Mouse (Mus musculus) megakaryocyte, adult 5-6 weeks (primary cell): Measurements from ENCODE around the gene Dcpp1. TPM values are rescaled to one million over a fixed set of nuclear protein-coding genes. Genes with fewer than 3 reads are reported as not detected.
A peak's percentile ranks its signal among the peaks of the same experiment; 100 is the strongest.
"Not testable (repeated sequence)": the region's sequence is repeated elsewhere in the genome, so short reads cannot be mapped to it uniquely, and the experiment has no call there.

ENCODE experiments used
- ATAC-seq: 2 replicates; pipeline ENCODE4 v1.8.0; 2016; ENCODE audit warnings: mild to moderate bottlenecking, inconsistent platforms; ENCODE audit not compliant: poor library complexity, severe bottlenecking
- total RNA-seq, 2 experiments: library from RNA; stranded (forward) in 1 of 2; stranded (reverse) in 1 of 2; fragments of 153-499, 151-499 nt in 1 of 2; fragments of 221-1000, 200-1000 nt in 1 of 2; gene quantifications; 2 replicates each; pipeline versions ENCODE4 v1.2.3 to v1.2.4; 2015 to 2017

The Dcpp1 gene
- total RNA-seq (2015) (not detected in 2 replicates), total RNA-seq (2017) (not detected in 2 replicates)

DNA sequence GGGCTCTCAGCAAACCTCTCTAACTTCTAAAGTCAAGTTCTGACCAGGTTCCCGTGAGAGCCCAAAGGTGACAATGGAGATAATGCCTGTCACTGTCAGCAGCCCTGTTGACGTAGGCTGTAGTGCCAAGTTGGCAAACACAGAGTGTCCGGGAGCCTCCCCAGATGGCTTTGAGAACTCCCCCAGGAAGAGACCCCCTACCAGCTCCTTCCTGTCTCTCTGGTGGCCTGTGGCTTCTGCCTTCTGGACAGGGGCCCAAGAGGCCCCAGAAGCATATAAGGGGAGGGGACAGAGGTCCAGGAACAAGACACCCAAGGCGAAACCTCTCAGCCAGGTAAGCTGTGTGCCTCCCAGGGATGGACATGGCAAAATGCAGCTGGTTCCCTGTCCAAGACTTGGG, at the start of gene Dcpp1, which contains the start of gene Dcpp2:
Gene Dcpp1 (plus strand): TSS at position 301 of the 400 bp plus-strand sequence.
Gene Dcpp2 (plus strand): TSS at position 305 of the 400 bp plus-strand sequence.
- ATAC-seq = not testable (repeated sequence)

- ATAC-seq = no peak
Observed at GRCm38 (mm10) chr17:23831201-23831600, 49.5 kb upstream of the Dcpp1 start.

- no peak for ATAC-seq
Observed at GRCm38 (mm10) chr17:23836006-23836575, 44.6 kb upstream of the Dcpp1 start, which contains the start of gene Prss33. Gene Prss33, minus strand, starts transcription at chr17:23836056.

GRCm38 (mm10) chr17:23841145-23841544, 39.5 kb upstream of the Dcpp1 start:
- peak; percentile 80 for ATAC-seq

- no peak for ATAC-seq
Observed at GRCm38 (mm10) chr17:23843141-23843811, 37.4 kb upstream of the Dcpp1 start.

DNA sequence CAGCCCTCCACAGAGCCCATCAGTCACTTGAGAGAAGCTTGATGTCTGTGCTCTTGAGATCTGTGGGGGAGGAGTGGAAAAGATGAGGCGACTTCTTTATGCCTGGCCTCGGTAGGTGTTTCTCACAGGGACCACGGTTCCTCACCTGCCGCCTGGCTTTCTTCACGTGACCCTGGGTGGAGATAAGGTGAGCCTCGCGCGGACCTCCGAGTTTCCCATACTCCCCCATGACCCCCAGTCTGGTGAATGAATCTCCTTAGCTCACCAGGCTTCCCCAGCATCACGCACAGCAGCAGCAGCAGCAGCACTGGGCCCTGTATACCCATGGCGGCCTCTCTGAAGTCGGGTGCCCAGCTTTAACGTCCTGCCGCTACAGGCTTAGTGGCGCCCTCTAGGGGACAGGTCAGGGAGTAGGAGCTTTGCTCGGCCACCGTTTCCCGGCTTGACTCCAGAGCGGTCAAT, 36.8 kb upstream of the Dcpp1 start, which contains the start of the genes Prss32 and Prss41:
Gene Prss32 (plus strand): TSS at position 44 of the 462 bp plus-strand sequence.
Gene Prss41 (minus strand): TSS at position 361 of the 462 bp plus-strand sequence.
- ATAC-seq = peak; percentile 83

DNA sequence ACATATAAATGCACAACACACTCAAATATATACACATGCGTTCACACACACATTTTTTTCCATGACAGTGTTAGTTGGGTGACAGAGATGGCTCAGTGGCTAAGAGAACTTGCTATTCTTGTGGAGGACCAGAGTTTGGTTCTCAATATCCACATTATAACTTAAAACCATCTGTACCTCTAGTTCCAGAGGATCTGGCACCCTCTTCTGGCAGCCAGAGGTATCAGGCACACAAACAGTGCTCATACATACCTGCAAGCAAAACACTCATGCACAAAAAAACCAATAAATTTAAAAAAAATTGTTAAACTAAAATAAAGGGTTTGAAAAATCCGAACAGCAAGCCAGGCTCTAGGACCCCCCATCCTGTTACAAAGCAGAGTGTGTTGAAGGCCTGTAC, 30.6 kb upstream of the Dcpp1 start:
- ATAC-seq = no peak

GRCm38 (mm10) chr17:23850853-23851749, 29.6 kb upstream of the Dcpp1 start:
- ATAC-seq = peak; percentile 57

DNA sequence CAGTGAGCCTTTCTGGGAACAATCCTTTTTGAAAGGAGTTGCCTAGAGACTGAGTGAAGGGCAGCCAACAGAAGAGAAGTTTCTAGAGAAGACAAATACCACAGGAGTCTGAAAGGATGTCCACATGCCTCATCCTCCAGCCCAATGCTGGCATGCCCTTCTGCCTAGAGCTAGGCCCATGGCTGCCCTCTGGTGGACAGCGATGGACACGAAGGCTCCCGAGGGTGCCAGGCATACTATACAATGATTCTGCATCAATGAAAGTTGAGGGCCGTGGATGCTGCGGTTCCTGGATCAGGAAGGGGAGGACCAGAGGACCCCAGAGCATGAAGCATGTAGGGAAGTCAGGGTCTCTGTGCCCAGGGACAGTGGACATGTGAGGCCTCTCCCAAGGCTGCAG, 27.4 kb upstream of the Dcpp1 start:
- ATAC-seq = peak; percentile 83

DNA sequence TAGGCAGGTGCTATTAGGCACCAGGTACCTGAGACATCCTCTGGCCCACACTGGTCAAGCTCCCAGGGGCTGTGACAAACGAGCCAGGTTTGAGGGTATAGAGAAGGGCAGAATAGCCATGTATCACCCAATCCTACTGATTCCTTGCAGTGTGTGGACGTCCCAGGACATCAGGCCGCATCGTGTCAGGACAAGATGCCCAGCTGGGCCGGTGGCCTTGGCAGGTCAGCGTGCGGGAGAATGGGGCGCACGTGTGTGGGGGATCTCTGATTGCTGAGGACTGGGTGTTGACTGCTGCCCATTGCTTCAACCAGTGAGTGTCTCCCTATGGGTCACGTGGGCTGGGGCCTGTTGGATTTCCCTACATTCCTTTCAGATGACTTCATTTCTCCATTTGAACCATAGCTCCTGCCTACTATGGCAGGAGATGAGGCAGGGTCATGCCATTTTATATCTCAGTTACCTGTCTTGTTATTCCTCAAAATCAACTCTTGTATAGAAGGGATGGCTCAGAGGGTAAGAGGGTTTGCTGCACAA, 26.4 kb upstream of the Dcpp1 start:
- ATAC-seq = no peak

GRCm38 (mm10) chr17:23857193-23857592, 23.5 kb upstream of the Dcpp1 start:
- no peak for ATAC-seq

GRCm38 (mm10) chr17:23857913-23858312, 22.8 kb upstream of the Dcpp1 start:
- ATAC-seq = no peak

GRCm38 (mm10) chr17:23862926-23863325, 17.8 kb upstream of the Dcpp1 start:
- ATAC-seq = no peak

GRCm38 (mm10) chr17:23867756-23868155, 12.9 kb upstream of the Dcpp1 start, which contains the start of gene Prss21:
Gene Prss21, plus strand, starts transcription at chr17:23868056.
- no peak for ATAC-seq

DNA sequence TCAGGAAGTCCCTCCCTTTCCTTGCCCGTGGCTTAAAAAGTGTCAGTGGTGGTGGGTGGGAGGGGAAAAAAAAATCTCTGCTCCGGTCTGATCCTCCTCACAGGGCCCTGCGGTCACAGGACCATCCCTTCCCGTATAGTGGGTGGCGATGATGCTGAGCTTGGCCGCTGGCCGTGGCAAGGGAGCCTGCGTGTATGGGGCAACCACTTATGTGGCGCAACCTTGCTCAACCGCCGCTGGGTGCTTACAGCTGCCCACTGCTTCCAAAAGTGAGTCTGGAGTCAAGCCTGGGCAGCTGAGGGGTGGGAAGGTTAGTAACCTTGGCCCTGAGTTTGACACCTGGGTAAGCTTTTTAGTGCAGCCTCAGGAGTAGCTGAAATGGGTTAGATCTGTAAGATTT, 12.2 kb upstream of the Dcpp1 start:
- ATAC-seq = peak; percentile 99

DNA sequence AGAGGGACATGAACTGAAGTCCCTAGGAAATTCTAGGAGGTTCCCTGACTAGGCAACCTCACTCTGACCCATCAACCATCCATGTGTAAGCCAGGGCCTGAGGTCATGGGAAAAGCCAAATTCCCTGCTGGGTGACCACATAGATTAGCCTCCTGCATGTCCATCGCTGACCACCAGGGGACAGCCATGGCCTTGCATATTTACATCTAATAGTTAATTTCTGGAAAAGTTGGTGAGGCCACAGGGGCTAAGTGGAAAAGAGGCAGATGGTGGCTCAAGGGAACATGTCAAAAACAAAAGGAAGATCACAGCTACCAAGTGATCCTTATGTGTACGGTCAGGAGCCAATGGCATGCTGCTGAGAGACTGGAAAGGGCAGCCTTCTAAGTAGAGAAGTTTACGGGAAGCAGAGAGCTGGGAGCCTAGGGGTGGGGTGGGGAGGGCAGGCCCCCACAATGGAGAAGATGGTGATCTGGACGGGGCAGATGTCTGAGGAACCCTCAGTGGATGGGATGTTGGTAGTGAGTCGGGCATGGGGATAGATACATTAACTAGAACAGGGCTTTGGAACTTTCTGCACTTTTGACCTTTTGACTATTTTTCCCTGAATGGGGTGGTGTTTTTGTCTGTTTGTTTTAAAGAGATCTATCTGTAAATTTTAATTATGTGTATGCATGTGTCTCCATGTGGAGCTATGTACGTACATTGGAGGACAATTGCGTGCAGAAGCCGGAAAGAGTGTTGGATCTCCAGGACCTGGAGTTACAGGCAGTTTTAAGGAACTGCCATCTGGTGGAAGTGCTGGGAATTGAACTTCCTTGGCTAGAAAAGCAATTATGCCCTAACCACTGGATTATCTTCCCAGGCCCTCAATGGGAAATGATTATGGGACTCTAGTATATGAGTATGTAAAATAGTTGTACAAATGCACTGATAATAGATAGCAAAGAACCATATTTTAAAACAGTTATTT, 6.5 kb upstream of the Dcpp1 start:
- peak; percentile 47; the same call in 1 of the 2 replicates for ATAC-seq

GRCm38 (mm10) chr17:23876741-23877140, 3.9 kb upstream of the Dcpp1 start:
- ATAC-seq = no peak

DNA sequence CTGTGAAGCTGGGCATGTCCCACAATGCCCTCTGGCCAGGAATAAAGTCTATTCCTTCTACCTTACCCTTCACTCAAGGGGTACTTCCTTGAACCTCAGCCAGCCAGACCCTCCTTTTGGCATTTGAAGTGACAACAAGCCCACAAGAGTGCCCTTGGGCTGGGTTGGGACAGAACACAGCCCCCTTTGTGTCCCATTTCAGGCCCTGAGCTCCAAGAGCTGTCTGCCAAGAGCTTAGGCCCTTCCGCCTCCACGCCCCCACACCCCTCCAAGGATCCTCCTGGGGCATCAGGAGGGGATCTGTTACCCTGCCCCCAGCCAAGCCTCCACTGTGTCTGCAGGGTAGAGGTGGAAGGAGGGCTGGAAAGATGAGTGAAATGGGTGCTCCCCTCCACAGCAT, 3.5 kb upstream of the Dcpp1 start:
- no peak for ATAC-seq

GRCm38 (mm10) chr17:23917158-23917557, 36.5 kb downstream of the Dcpp1 start, which contains the start of gene Dcpp3:
Gene Dcpp3, plus strand, starts transcription at chr17:23917458.
- ATAC-seq = not testable (repeated sequence)
